Mouse (Mus musculus) Patski (cell line): ENCODE data around the gene Gm48551. TPM values are rescaled to one million over a fixed set of nuclear protein-coding genes. Genes with fewer than 3 reads are reported as not detected.

Source experiments
- ATAC-seq: fragments of 100-300 bp; one replicate; pipeline ENCODE4 v1.8.0; 2021
- CTCF ChIA-PET: fragments of 350-600 bp; sonication (Branson Sonifier 250); formaldehyde crosslinking; loops from one replicate; lab custom pipeline; 2022; ENCODE audit warnings: inconsistent platforms; lab: Charles Lee
- POLR2A ChIA-PET: fragments of 350-600 bp; sonication (Branson Sonifier 250); formaldehyde crosslinking; loops from one replicate; lab custom pipeline; 2022; ENCODE audit warnings: antibody characterized with exemption, inconsistent platforms; lab: Charles Lee
- DNase-seq: peaks from one replicate; pipeline ENCODE4 v3.0.0-alpha.2; 2011; ENCODE audit warnings: low read depth, low spot score
- H3K27me3 ChIP-seq: fragments of 371-371 bp; one replicate; pipeline ENCODE4 v1.5.1; 2021
- CTCF ChIP-seq: fragments of 100-300 bp; IDR thresholded peaks from one replicate; pipeline ENCODE4 v1.5.1; 2021
- in situ Hi-C: fragments of 300-500 bp; cut with MboI; formaldehyde crosslinking; loops from 3 replicates; pipeline ENCODE4 v1.11.1; 2018; ENCODE audit warnings: low pct_unique_long_range_greater_than_20kb, mixed read lengths
- polyA plus RNA-seq: library from polyadenylated mRNA; unstranded; gene quantifications from one replicate; pipeline ENCODE4 v1.2.3, GENCODE M21; 2021

Gm48551 gene
- polyA plus RNA-seq, 1 experiment from 2014 or later, result 2.4 TPM

DNA sequence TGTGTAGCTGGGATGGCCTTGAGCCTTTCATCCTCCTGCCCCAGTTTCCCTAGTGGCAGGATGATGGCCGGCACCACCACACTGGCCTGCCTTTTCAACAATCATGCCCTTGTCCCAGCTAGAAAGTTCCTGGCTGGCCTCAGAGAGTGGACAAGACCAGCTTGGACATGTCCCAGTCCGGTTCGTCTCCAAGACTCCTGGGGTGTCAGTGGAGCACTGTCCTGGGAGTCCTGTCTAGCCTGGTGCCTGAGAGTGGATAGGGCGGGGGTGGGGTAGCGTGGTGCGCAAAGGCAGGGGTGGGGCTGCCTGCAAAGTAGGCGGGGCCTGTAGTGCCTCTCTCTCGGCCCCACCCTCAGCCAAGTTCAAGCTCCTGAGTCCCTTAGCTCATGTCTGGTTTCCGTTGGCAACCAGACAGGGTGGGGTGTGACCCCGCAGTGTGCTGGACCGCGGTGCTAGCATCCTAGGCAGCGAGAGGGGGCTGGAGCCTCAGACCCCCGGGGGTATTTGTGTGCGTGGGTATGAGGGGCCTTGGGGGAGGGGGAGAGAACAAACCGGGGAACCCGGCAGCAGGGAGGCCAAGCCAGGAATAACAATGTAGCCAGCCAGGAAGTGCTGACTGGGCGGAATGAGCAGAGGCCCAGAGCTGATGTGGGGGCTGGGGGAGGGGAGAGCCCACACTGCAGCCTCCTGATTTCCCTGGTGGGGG is 17.4 kb downstream of the Gm48551 start:
- ATAC-seq, result peak; percentile 19
- no peak for TF ChIP-seq CTCF
- no peak for DNase-seq
- in situ Hi-C loops, result no loop called here
- ChIA-PET CTCF (interaction anchor here (1.2 to 1.4 kb wide), 2 partner anchors 11 to 13 kb away, joined by 3 to 5 read pairs; partner anchors contain the start of gene Gm48552), POLR2A (no interaction called here)
- H3K27me3 ChIP-seq, result no peaks in the 10 kb centered on the region

- ATAC-seq (peak; percentile 0), DNase-seq (no peak)
- no peaks in the 10 kb centered on the region for H3K27me3 ChIP-seq
- in situ Hi-C loops, result no loop called here
- TF ChIP-seq CTCF, result no peak
- ChIA-PET POLR2A (interaction anchor here (0.6 kb wide), 1 partner anchor 1004 kb away, joined by 6 read pairs; no protein-coding TSS in a partner anchor), CTCF (interaction anchor here (1.2 to 1.4 kb wide), 2 partner anchors 12 to 14 kb away, joined by 3 to 5 read pairs; partner anchors contain the start of gene Gm48552)
These were observed 18.0 kb downstream of the Gm48551 start for GRCm38 (mm10) chr10:81402227-81402765.

- no peak for TF ChIP-seq CTCF
These were observed 19.2 kb downstream of the Gm48551 start for GRCm38 (mm10) chr10:81403511-81403910.

DNA sequence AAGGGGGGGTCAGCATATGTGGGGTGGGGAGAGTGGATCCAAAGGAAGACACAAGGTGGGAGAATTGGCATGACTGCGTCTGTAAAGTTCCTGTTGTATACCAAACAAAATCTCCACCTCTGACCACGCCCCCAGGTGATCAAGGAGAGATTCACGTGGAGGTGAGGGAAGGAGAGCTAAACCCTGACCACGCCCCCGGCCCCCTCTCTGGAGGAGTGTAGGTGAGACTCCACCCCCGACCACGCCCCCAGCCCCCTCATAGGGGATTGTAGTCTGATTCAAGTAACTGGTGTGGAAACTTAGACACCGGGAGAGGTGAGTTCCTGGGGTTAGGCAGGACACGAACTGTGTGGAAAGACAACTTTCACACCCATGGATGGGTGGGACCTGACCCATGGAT is 19.8 kb downstream of the Gm48551 start:
- CTCF ChIA-PET, result interaction anchor here (1.2 kb wide), 1 partner anchor 31 kb away, joined by 3 read pairs; no protein-coding TSS in a partner anchor
- no peak for DNase-seq
- no peak for TF ChIP-seq CTCF
- POLR2A ChIA-PET, result no interaction called here
- no peaks in the 10 kb centered on the region for H3K27me3 ChIP-seq
- in situ Hi-C loops, result no loop called here
- no peak for ATAC-seq

More at GRCm38 (mm10) chr10:81403511-81403910, 19.2 kb downstream of the Gm48551 start:
- H3K27me3 ChIP-seq, result no peaks in the 10 kb centered on the region
- POLR2A ChIA-PET, result interaction anchor here (0.5 kb wide), 1 partner anchor 11 kb away, joined by 3 read pairs; no protein-coding TSS in a partner anchor
- in situ Hi-C loops, result no loop called here
- DNase-seq (no peak), ATAC-seq (no peak)
- CTCF ChIA-PET, result interaction anchor here (1.2 kb wide), 1 partner anchor 31 kb away, joined by 3 read pairs; no protein-coding TSS in a partner anchor

- DNase-seq (no peak), ATAC-seq (no peak)
- ChIA-PET CTCF (interaction anchor here (0.9 to 2.5 kb wide), 6 partner anchors 9 to 46 kb away, joined by 3 to 10 read pairs (median 3); no protein-coding TSS in a partner anchor), POLR2A (no interaction called here)
- in situ Hi-C loops, result no loop called here
- TF ChIP-seq CTCF, result no peak
- no peaks in the 10 kb centered on the region for H3K27me3 ChIP-seq
These were observed 20.5 kb downstream of the Gm48551 start for GRCm38 (mm10) chr10:81404720-81405119.

GRCm38 (mm10) chr10:81405588-81406201 is 21.4 kb downstream of the Gm48551 start:
- TF ChIP-seq CTCF, result no peak
- POLR2A ChIA-PET, result no interaction called here
- no peak for ATAC-seq
- no peak for DNase-seq
- in situ Hi-C loops, result no loop called here
- CTCF ChIA-PET, result interaction anchor here (0.8 to 2.5 kb wide), 12 partner anchors 10 to 47 kb away, joined by 3 to 10 read pairs (median 3); partner anchors contain the start of genes Dohh, Fzr1 and Gm48551
- H3K27me3 ChIP-seq, result no peaks in the 10 kb centered on the region

DNA sequence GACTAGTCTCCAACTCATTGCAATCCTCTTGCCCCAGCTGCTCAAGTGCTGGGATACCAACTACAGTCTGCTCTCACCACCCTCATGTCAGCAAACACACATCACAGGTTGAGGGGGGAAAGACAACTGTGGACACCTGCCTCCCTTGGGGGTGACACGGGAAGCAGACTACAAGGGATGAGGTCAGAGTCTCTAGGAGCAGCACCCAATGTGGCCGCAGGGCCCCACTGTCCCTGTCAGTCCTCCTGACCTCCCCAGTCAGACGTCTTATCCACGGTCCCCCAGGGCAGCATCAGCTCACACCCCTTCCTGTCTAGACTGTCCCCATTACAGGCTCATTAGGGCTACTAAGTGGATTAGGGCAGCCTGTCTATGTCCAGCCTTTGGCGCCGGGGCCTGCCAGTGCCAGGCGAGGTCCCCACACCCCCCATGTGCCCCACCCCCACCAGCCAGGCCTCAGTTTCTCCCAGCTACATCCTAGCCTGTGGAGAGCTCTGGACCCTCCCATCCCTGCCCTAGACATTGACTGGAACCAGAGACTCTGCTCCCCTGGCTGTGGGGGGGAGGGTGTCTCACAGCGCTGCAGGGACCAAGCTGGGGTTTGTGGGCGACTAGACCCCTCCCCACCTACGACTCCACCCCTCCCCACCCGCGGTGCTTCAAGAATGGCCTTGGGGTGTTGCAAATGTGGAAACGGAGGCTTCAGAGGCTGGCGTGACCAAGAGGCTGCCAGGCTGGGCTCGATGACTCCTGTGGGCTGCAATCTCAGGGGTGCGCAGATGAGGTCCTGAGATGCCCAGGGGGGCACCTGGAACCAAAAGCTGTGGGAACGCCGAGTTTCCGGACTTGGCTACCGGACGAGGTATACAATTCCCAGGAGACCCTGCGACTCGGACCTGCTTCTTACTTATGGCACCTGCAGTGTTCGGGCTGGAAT is 22.5 kb downstream of the Gm48551 start:
- CTCF ChIA-PET, result interaction anchor here (1.0 to 2.5 kb wide), 7 partner anchors 9 to 44 kb away, joined by 3 to 10 read pairs (median 5); no protein-coding TSS in a partner anchor
- DNase-seq (no peak), ATAC-seq (no peak)
- in situ Hi-C loops, result no loop called here
- H3K27me3 ChIP-seq, result no peaks in the 10 kb centered on the region
- POLR2A ChIA-PET, result interaction anchor here (1.1 kb wide), 2 partner anchors 21 to 25 kb away, joined by 3 to 4 read pairs; no protein-coding TSS in a partner anchor
- no peak for TF ChIP-seq CTCF

GRCm38 (mm10) chr10:81407539-81408423 is 23.5 kb downstream of the Gm48551 start:
- peak; percentile 92 for DNase-seq
- CTCF ChIA-PET, result interaction anchor here (1.4 to 1.9 kb wide), 4 partner anchors 8 to 43 kb away, joined by 4 to 6 read pairs (median 4); no protein-coding TSS in a partner anchor
- TF ChIP-seq CTCF, result no peak
- ATAC-seq, result peak; percentile 44
- no peaks in the 10 kb centered on the region for H3K27me3 ChIP-seq
- in situ Hi-C loops, result no loop called here
- POLR2A ChIA-PET, result interaction anchor here (0.5 to 1.1 kb wide), 3 partner anchors 13 to 24 kb away, joined by 3 to 4 read pairs (median 3); no protein-coding TSS in a partner anchor

DNA sequence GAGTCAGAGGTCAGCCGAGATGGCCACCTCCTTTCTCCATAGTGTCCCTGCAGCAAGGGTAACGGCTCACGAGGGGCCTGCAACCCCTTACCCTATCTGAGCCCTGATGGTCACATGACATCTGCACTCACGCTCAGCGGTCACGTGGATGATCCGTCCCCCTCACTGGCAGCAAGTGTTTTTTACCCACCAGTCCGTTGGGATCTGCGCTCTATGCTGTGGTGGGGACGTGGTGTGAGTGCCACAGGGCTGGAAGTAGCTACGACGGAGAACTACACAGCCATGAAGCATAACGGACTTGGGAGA is 24.1 kb downstream of the Gm48551 start:
- in situ Hi-C loops, result no loop called here
- no peak for TF ChIP-seq CTCF
- ATAC-seq (no peak), DNase-seq (no peak)
- POLR2A ChIA-PET, result no interaction called here
- CTCF ChIA-PET, result interaction anchor here (1.4 to 1.9 kb wide), 4 partner anchors 8 to 42 kb away, joined by 4 to 6 read pairs (median 4); no protein-coding TSS in a partner anchor
- no peaks in the 10 kb centered on the region for H3K27me3 ChIP-seq
